Mouse (Mus musculus) left cerebral cortex, postnatal 4 days (tissue): ENCODE measurements around the gene Ap1g2. TPM values are rescaled to one million over a fixed set of nuclear protein-coding genes. Genes with fewer than 3 reads are reported as not detected.

Experiments used
- DNase-seq: peaks from one replicate; pipeline ENCODE4 v3.0.0-alpha.2; 2022
- intact Hi-C: fragments of 180-260 bp; cut with DNase I; formaldehyde crosslinking; loops from one replicate; pipeline ENCODE4 v1.15.1; 2025
- total RNA-seq, 2 experiments: library from RNA; stranded (reverse); gene quantifications; 2 replicates each; pipeline ENCODE4 v1.2.3; 2021

Gene Ap1g2
- total RNA-seq, 2 experiments from 2014 or later = 25.8 to 31.4 TPM

GRCm38 (mm10) chr14:55064481-55065370, 41.7 kb downstream of the Ap1g2 start:
- DNase-seq = no peak
- intact Hi-C loops = no loop called here

DNA sequence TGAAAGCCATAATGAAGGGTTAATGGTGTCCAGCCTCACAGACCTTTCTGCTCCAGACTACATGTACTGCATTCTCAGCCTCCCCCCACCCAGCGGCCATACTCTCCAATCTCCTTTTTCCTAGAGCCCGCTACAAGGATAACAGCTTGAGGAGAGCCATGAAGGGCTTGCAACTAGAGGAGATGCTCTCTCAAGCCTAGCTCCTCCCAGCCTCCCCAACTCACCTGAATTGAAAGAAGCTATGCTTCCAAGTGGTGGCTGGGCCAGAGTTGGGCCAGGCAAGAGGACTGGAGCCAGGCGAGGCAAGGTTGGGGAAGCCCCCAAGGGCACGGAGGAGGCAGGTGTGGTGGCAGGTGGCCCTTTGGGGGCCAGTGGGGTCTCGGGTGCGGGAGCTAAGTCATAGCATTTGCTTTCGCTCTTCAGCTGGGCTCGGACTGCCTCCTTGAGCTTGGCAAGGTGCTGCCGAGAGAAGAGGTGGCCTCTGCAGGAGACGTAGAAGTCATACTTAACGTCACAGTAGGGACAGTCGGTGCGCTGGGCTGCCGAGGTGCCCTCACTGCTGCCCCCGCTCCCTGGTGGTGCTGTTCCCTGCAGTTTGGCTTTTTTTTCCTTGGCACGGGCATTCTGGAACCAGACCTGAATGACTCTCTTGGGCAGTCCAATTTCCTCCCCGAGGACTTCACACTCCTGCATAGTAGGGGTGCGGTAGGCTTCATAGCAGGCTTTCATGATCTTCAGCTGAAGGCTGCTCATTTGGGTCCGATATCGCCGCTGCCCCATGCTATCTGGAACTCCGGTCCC, 42.6 kb downstream of the Ap1g2 start:
- intact Hi-C loops = no loop called here
- no peak for DNase-seq

DNA sequence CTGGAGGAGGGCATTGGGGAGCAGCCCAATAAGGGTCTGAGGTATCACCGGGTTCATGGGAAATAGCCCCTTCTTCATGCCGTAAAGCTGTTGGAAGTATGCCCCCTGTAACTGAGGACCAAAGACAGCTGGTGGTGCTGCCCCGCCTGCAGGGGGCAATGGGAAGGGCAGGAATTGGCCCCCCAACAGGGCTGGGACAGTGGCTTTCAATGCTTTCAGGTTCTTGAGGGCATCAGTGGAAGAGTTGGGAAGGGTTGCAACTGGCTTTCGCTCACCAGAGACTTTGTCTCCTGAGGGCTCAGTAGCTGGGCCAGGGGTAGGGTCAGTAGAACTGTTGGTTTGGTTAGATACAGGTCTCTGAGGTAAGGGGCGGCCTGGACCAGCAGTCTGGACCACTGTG, 43.3 kb downstream of the Ap1g2 start:
- intact Hi-C loops = no loop called here
- DNase-seq = no peak

GRCm38 (mm10) chr14:55062626-55063025, 43.8 kb downstream of the Ap1g2 start:
- intact Hi-C loops = no loop called here

GRCm38 (mm10) chr14:55061845-55062244, 44.5 kb downstream of the Ap1g2 start:
- intact Hi-C loops = no loop called here
- DNase-seq = no peak

More at GRCm38 (mm10) chr14:55062626-55063025, 43.8 kb downstream of the Ap1g2 start:
- peak; percentile 82 for DNase-seq

DNA sequence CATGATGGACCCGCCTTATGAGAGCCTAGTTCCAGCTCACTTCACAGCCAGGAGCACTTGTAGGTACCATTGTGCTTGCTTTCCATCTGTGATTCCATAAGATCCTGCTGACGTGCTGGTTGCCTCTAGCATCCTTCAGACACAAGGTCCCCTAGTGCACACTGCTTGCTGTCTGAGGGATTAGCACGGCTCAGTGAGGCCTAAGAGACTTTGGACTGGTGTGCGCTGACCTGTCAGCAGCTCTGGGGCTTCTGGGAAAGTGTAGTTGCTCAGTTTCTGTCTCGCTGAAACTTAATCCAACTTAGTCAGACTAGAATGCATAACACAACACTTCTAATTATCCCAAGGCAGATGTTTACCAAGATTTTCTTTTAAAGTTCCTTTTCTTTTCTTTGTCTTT, 46.5 kb downstream of the Ap1g2 start:
- intact Hi-C loops = no loop called here
- DNase-seq = no peak

- intact Hi-C loops = no loop called here
Measured at GRCm38 (mm10) chr14:55059009-55059408, 47.4 kb downstream of the Ap1g2 start.

GRCm38 (mm10) chr14:55055167-55055834, 51.1 kb downstream of the Ap1g2 start:
- intact Hi-C loops = no loop called here
- peak; percentile 97 for DNase-seq

More at GRCm38 (mm10) chr14:55059009-55059408, 47.4 kb downstream of the Ap1g2 start:
- DNase-seq = no peak

DNA sequence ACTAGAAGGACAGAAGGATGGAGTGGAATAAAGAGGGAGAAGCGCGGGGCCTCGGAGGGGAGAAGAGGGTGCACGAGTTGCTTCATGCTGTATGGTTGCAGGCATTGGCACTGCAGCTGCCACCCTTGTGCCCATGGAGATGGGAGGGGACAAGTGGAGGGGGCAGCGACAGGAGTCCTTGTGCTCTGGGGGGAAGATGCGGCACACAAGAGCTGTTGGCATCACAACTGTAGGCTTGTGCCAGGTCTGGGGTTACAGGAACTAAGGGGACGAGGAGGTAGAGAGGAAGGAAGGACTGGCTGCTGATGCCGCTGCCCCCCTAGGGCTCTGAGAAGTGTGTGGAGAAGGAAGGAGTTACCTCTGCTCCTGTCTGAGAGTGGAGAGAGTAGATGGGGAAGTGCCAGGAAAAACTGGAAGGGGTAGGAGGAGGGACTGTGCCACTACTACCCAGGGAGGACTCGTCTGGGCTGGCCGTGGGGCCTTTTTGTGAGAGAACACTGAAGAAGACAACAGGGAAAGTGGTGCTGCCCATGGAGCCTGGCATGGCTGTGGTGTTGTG, 52.1 kb downstream of the Ap1g2 start:
- peak; percentile 90 for DNase-seq
- intact Hi-C loops = no loop called here

GRCm38 (mm10) chr14:55053708-55054190, 52.6 kb downstream of the Ap1g2 start:
- intact Hi-C loops = no loop called here
- DNase-seq = peak; percentile 98

GRCm38 (mm10) chr14:55053050-55053449, 53.3 kb downstream of the Ap1g2 start:
- peak; percentile 74 for DNase-seq
- intact Hi-C loops = no loop called here

- intact Hi-C loops = no loop called here
- DNase-seq = peak; percentile 99
Measured at GRCm38 (mm10) chr14:55052496-55052895, 53.9 kb downstream of the Ap1g2 start.

Other genes with a start within 250 kb of the Ap1g2 start
- gene Homez, start 235.6 kb downstream of the Ap1g2 start, total RNA-seq = 10 to 100 TPM in 1 of 2 experiments, 1 to 10 TPM in 1; 7.9 to 17.0 TPM
- 10 to 100 TPM; 50.0 to 54.6 TPM for gene Ppp1r3e, start 229.0 kb downstream of the Ap1g2 start, total RNA-seq
- 10 to 100 TPM; 49.9 to 54.6 TPM for gene Bcl2l2, start 223.2 kb downstream of the Ap1g2 start, total RNA-seq
- not detected for gene Gm20521, start 223.2 kb downstream of the Ap1g2 start, total RNA-seq
- gene Pabpn1, start 214.1 kb downstream of the Ap1g2 start, total RNA-seq = 100 to 1,000 TPM; 325 to 354 TPM
- 100 to 1,000 TPM; 345 to 405 TPM for gene Slc22a17, start 193.5 kb downstream of the Ap1g2 start, total RNA-seq
- 10 to 100 TPM; 15.0 to 15.9 TPM for gene Efs, start 180.5 kb downstream of the Ap1g2 start, total RNA-seq
- not detected for gene Il25, start 173.9 kb downstream of the Ap1g2 start, total RNA-seq
- 10 to 100 TPM in 1 of 2 experiments, 1 to 10 TPM in 1; 7.5 to 11.1 TPM for gene Cmtm5, start 170.3 kb downstream of the Ap1g2 start, total RNA-seq
- 1 to 10 TPM; 2.7 TPM for gene Myh6, start 139.7 kb downstream of the Ap1g2 start, total RNA-seq
- not detected for gene Gm17428, start 129.7 kb downstream of the Ap1g2 start, total RNA-seq
- gene Myh7, start 112.0 kb downstream of the Ap1g2 start, total RNA-seq = 1 to 10 TPM; 3.9 to 5.5 TPM
- gene Ngdn, start 91.1 kb downstream of the Ap1g2 start, total RNA-seq = 10 to 100 TPM; 26.3 to 29.0 TPM
- gene Zfhx2, start 14.3 kb downstream of the Ap1g2 start, total RNA-seq = 10 to 100 TPM; 28.2 to 29.4 TPM
- 10 to 100 TPM; 34.7 to 35.7 TPM for gene Thtpa, start 11.8 kb downstream of the Ap1g2 start, total RNA-seq
- 100 to 1,000 TPM; 366 to 399 TPM for gene Jph4, start 10.3 kb upstream of the Ap1g2 start, total RNA-seq
- gene Dhrs2, start 115.4 kb upstream of the Ap1g2 start, total RNA-seq = not detected